Mouse (Mus musculus): ENCODE data around the gene Notch2. TPM values are rescaled to one million over a fixed set of nuclear protein-coding genes. Genes with fewer than 3 reads are reported as not detected.
A peak's percentile ranks its signal among the peaks of the same experiment; 100 is the strongest.

The Notch2 gene
- total RNA-seq, 2 experiments from 2014 or later: 33.4 to 36.0 TPM

DNA sequence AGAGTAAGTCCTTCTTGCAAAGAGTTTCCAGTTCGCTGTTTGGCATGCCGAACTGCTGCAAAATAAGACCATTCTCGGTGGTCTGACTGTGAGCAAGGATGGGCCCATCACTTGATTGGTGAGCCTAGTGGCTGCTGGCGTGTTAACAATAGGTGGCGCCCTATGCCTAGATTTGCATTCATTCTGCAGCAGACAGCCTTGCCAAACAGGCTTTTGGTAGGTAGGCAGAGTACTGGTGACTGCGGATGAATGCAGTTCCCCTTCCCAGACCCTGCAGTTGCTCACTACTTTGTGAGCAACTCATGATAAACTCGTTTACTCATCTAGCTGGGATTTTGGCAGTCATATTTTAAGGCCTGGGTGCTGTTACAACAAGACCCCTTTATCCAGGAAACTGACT is 167.5 kb downstream of the Notch2 start:
- ATAC-seq (replicated peaks; ENCODE audit: low FRiP score, low TSS enrichment, poor library complexity, severe bottlenecking): peak; percentile 74

DNA sequence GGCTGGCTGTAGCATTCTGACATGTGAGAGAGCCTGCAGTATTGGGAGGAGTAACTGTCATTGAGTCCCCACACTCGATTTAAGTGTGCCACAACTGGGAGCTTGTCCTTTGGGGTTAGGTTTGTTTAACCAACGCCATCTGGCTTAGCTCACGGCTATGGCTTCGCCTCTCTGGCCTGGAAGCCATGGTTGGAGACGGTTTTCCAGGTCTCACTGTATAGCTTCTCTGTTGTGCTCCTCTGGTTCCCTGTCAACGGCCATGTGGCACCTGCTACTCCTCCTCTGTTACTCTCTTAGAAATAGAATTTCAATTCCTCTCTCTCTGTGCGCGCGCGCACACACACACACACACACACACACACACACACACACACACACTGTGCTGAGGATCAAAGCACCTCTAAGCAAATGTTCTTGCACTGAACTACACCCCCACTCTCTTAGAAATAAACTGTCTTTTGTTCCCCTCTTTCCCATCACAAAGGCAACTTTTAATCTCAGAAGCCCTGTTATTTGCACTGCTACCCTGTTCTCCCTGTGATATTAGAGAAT is 171.9 kb downstream of the Notch2 start:
- ATAC-seq (replicated peaks; ENCODE audit: low FRiP score, low TSS enrichment, poor library complexity, severe bottlenecking): no peak

DNA sequence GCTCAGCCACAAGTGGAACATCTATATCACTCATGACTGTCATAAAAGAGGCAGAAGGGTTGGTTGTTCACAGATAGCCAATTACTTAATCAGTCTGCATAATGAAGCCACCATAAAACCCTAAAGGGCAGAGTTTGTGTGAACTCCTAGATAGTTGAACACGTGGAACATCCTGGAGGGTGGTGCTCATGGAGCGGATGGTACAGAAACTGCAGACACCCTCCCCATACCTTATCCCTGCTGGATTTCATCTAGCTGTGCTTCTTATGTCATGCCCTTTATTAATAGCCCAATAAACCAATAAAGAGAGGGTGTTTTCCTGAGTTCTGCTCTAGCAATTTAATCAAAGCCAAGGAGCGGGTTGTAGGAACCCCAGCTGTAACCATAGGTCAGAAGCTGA is 174.4 kb downstream of the Notch2 start:
- no peak for ATAC-seq (replicated peaks; ENCODE audit: low FRiP score, low TSS enrichment, poor library complexity, severe bottlenecking)

DNA sequence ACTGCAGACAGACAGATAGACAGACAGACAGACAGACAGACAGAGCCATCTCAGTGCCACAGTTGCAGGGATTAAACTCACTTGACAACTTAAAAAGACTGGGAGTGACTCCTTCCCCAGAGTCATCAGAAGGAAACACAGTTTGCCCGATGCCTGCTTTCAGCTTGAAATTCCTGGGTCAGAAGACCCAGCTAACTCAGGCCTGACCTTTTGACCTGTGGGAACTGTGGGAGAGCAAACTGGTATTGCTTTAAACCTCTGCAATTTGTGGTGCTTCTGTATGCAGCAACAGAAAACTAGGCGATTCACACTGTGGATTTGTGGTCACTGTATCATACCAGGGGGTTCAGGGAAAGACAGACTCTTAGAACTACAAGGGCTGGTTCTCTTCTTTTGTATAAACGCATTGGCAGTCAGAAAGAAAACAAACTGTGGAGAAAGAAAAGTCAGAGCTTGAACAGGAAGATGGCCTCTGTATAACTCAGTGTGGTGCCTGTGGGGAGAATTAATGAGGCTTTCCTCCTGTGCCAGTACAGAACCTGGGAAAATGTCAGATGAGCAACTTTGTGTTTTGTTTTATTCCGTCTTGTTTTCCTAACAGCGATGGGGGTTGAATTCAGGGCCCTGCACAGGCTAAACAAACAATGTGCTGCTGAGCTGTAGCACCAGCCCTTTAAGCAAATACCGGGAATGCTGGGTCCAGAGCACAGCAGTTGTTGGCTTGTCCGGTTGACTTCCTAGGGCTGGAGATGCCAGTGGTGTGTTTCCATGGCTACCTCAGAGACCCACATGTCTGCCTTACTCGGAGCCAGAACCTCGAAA is 184.6 kb downstream of the Notch2 start:
- no peak for ATAC-seq (replicated peaks; ENCODE audit: low FRiP score, low TSS enrichment, poor library complexity, severe bottlenecking)

DNA sequence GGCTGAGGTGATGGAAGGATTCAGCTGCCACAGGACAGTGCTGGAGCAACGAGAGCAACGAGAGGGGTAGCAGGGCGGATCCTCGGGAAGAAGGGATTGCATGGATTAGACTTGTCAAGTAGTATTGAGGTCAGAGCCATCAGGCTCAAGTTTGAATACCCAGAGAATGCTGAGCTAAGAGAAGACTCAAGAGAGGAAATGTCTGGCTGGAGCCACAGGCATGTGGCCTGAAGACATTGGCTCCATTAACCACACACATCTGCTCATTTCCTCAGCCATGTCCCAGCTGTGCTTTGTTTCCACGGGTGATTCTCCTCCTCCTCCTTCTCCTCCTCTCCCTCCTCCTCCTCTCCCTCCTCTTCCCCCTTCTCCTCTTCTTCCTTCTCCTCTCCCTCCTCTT is 186.4 kb downstream of the Notch2 start:
- ATAC-seq (replicated peaks; ENCODE audit: low FRiP score, low TSS enrichment, poor library complexity, severe bottlenecking): no peak

Other genes starting within 250 kb of the Notch2 start
- gene Pde4dip, start 124.8 kb upstream of the Notch2 start, total RNA-seq (2014; fragmentation: Nextera tagmentation): 0.96 and 1.5 TPM in 2 replicates
- gene Pde4dip, start 124.8 kb upstream of the Notch2 start, total RNA-seq (2017): 1.2 and 3.4 TPM in 2 replicates
- gene Sec22b, start 112.3 kb upstream of the Notch2 start, total RNA-seq (2014; fragmentation: Nextera tagmentation): 38.9 and 51.7 TPM in 2 replicates
- 35.0 and 41.5 TPM in 2 replicates for gene Sec22b, start 112.3 kb upstream of the Notch2 start, total RNA-seq (2017)
- not detected in 2 replicates for gene Adam30, start 147.1 kb downstream of the Notch2 start, total RNA-seq (2014; fragmentation: Nextera tagmentation)
- 0.09 and 0.50 TPM in 2 replicates for gene Adam30, start 147.1 kb downstream of the Notch2 start, total RNA-seq (2017)
- 0.90 TPM in 1 of 2 replicates, not detected in the other for gene Reg4, start 208.6 kb downstream of the Notch2 start, total RNA-seq (2014; fragmentation: Nextera tagmentation)
- not detected in 2 replicates for gene Reg4, start 208.6 kb downstream of the Notch2 start, total RNA-seq (2017)

All from megakaryocyte-erythroid progenitor cell, adult 5-6 weeks (primary cell).